Mouse (Mus musculus): ENCODE results near the gene Pde12. TPM values are rescaled to one million over a fixed set of nuclear protein-coding genes. Genes with fewer than 3 reads are reported as not detected.

Pde12 gene
- total and polyA plus RNA-seq, 3 experiments = 12.3 to 16.7 (median 13.1) TPM

DNA sequence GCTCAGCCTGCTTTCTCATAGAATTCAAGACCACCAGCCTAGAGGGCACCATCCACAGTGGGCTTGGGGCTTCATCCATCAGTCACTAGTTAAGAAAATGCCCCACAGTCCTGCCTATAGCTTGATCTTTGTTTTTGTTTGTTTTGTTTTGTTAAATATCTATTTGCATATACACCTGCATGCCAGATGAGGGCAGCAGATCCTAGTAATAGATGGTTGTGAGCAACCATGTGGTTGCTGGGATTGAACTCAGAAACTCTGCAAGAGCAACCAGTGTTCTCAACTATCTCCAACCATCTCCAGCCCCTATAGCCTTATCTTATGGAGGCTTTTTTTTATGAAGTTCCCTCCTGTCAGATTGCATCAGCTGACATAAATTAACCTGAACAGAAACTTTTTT, 17.8 kb downstream of the Pde12 start:
- ATAC-seq (ENCODE audit: extremely low read depth, insufficient number of reproducible peaks, low FRiP score, poor library complexity, severe bottlenecking) = no peak
- no peak for DNase-seq (ENCODE audit: low spot score)
- TF ChIP-seq CTCF (IDR thresholded peaks at IDR 0.05; ENCODE audit: low read depth, low read length) = no peak
- TF ChIP-seq GATA1 (IDR thresholded peaks at IDR 0.05; ENCODE audit: borderline replicate concordance, low read length) = no peak
- TF ChIP-seq TAL1 (conservative IDR thresholded peaks at IDR 0.05; ENCODE audit: low read depth, low read length) = no peak
- no peak for TF ChIP-seq GATA2 (IDR thresholded peaks at IDR 0.05; ENCODE audit: borderline replicate concordance, low read depth, low read length)
- no peak for TF ChIP-seq POLR2AphosphoS5 (IDR thresholded peaks at IDR 0.05; ENCODE audit: insufficient replicate concordance, low read depth, low read length)
- Histone ChIP-seq H3K4me1 (ENCODE audit: insufficient read depth, low read depth, low read length) (peaks cover 5% of the 10 kb centered on the region; the same call in 1 of the 2 replicates), H3K4me3 (ENCODE audit: low read depth, low read length) (no peak overlapping the region), H3K36me3 (replicated peaks) (peaks cover 80% of the 10 kb centered on the region), H3K9me3 (replicated peaks) (no peaks in the 10 kb centered on the region), H3K27me3 (ENCODE audit: insufficient read depth, low read length) (no peaks in the 10 kb centered on the region)

DNA sequence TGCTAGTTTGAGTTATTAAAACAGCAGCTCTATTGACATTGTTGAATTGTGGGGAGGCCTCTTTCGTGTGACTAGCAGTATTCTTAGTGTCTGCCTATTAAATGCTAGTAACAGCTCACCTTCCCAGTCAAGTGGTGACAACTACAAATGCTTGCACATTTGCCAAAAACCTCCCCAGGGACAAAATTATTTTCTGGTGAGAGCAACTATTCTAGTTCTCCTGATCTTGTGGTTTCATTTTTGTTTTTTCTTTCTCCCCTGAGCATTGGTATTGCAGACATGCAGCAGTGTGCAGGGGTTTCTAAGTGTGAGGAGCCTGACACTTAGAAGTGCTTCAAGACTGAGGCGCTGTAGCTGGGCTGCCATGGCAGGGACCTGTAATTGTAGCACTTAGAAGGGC, 21.9 kb downstream of the Pde12 start:
- TF ChIP-seq GATA2 (IDR thresholded peaks at IDR 0.05; ENCODE audit: borderline replicate concordance, low read depth, low read length) (no peak), TAL1 (conservative IDR thresholded peaks at IDR 0.05; ENCODE audit: low read depth, low read length) (no peak), GATA1 (IDR thresholded peaks at IDR 0.05; ENCODE audit: borderline replicate concordance, low read length) (no peak), CTCF (IDR thresholded peaks at IDR 0.05; ENCODE audit: low read depth, low read length) (no peak), POLR2AphosphoS5 (IDR thresholded peaks at IDR 0.05; ENCODE audit: insufficient replicate concordance, low read depth, low read length) (no peak)
- peaks cover 56% of the 10 kb centered on the region for H3K36me3 ChIP-seq (replicated peaks)
- H3K4me3 ChIP-seq (ENCODE audit: low read depth, low read length) = no peak overlapping the region

DNA sequence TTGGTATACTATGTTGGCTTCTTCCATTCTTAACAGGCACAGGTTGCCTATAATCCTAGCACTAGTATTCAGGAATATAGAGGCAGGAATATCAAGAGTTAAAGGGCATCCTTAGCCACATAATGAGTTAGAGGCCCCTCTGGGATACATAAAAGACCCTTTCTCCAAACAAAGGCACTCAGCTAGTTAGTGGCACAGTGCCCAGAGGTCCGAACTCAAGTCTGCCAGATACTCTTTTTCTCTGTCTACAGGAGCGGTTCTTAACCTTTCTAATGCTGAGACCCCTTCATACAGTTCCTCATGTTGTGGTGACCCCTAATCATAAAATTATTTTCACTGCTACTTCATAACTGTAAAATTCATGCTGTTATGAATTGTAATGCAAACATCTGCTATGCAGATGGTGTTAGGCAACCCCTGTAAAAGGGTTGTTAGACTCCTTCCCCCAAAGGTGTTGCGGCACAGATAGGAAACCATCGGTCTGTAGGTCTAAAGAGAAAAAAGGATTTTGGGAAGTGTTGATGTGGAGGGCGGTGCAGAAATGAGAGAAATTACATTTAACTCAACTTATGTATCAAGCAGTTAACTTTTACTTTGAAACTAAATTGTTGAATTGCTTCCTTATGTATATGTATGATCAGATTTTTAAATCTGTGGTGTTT, 23.6 kb downstream of the Pde12 start:
- DNase-seq (ENCODE audit: low spot score) = no peak

More for the DNA sequence above, 21.9 kb downstream of the Pde12 start:
- no peak for ATAC-seq (ENCODE audit: extremely low read depth, insufficient number of reproducible peaks, low FRiP score, poor library complexity, severe bottlenecking)
- H3K4me1 ChIP-seq (ENCODE audit: insufficient read depth, low read depth, low read length) = peaks cover 16% of the 10 kb centered on the region
- no peaks in the 10 kb centered on the region for H3K27me3 ChIP-seq (ENCODE audit: insufficient read depth, low read length)
- H3K9me3 ChIP-seq (replicated peaks) = no peaks in the 10 kb centered on the region
- no peak for DNase-seq (ENCODE audit: low spot score)

DNA sequence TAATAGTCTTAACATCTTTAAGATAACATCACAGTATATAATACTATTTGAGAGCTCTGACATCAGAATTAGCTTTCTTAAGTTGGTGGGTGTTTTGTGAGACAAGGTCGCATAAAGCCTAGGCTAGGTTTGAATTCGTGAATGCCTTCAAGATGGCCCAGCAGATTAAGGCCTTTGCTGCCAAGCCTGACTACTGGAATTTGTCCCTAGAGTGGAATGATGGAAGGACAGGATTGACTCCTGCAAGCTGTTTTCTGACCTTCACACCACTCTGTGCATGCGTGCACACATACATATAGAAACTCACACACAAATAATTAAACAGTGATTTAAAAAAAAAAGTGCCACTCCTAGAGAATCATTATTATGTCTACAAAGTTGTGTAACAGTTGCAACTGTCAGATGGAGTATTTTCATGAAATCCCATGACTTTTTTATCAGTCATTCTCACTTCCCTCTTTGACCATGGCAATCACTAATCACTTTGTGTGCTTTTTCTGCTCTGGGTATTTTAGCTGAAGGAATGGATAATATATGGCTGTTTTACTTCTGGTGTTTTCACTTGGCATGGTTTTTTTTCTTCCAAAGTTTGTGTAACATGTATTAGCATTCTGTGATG, 26.6 kb downstream of the Pde12 start:
- H3K9me3 ChIP-seq (replicated peaks) = no peaks in the 10 kb centered on the region
- DNase-seq (ENCODE audit: low spot score) (no peak), ATAC-seq (ENCODE audit: extremely low read depth, insufficient number of reproducible peaks, low FRiP score, poor library complexity, severe bottlenecking) (no peak)
- peaks cover 25% of the 10 kb centered on the region for H3K36me3 ChIP-seq (replicated peaks)
- H3K4me3 ChIP-seq (ENCODE audit: low read depth, low read length) = no peak overlapping the region
- H3K27me3 ChIP-seq (ENCODE audit: insufficient read depth, low read length) = no peaks in the 10 kb centered on the region
- TF ChIP-seq POLR2AphosphoS5 (IDR thresholded peaks at IDR 0.05; ENCODE audit: insufficient replicate concordance, low read depth, low read length) = no peak
- TF ChIP-seq TAL1 (conservative IDR thresholded peaks at IDR 0.05; ENCODE audit: low read depth, low read length) = no peak
- peaks cover 26% of the 10 kb centered on the region for H3K4me1 ChIP-seq (ENCODE audit: insufficient read depth, low read depth, low read length)

More for the DNA sequence above, 23.6 kb downstream of the Pde12 start:
- no peaks in the 10 kb centered on the region for H3K27me3 ChIP-seq (ENCODE audit: insufficient read depth, low read length)
- TF ChIP-seq GATA1 (IDR thresholded peaks at IDR 0.05; ENCODE audit: borderline replicate concordance, low read length) = no peak
- no peak overlapping the region for H3K4me3 ChIP-seq (ENCODE audit: low read depth, low read length)
- no peak for ATAC-seq (ENCODE audit: extremely low read depth, insufficient number of reproducible peaks, low FRiP score, poor library complexity, severe bottlenecking)
- H3K4me1 ChIP-seq (ENCODE audit: insufficient read depth, low read depth, low read length) = peaks cover 16% of the 10 kb centered on the region
- H3K36me3 ChIP-seq (replicated peaks) = peaks cover 44% of the 10 kb centered on the region
- no peaks in the 10 kb centered on the region for H3K9me3 ChIP-seq (replicated peaks)

DNA sequence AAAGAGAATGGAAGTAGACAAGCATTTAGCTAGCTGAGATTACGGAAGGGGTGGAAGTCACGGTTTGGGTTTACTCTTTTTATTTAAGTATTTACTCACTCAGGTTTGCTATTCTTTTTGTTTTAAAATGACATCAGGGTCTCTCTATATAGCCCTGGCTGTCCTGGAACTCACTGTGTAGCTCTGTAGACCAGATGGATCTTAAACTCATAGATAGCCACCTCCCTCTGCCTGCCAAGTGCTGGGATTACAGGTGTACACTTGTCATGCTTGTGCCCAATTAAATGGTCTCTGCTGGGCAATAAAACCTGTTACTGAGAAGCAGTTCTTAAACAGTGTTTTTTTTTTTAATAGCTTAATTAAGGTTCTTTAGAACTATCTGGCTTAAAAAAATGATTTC, 29.7 kb downstream of the Pde12 start:
- TF ChIP-seq TAL1 (conservative IDR thresholded peaks at IDR 0.05; ENCODE audit: low read depth, low read length) (no peak), GATA1 (IDR thresholded peaks at IDR 0.05; ENCODE audit: borderline replicate concordance, low read length) (no peak), CTCF (IDR thresholded peaks at IDR 0.05; ENCODE audit: low read depth, low read length) (no peak), GATA2 (IDR thresholded peaks at IDR 0.05; ENCODE audit: borderline replicate concordance, low read depth, low read length) (no peak)
- no peaks in the 10 kb centered on the region for H3K27me3 ChIP-seq (ENCODE audit: insufficient read depth, low read length)
- peak overlapping the region; percentile 84 for H3K4me3 ChIP-seq (ENCODE audit: low read depth, low read length)
- DNase-seq (ENCODE audit: low spot score) = no peak
- no peak for ATAC-seq (ENCODE audit: extremely low read depth, insufficient number of reproducible peaks, low FRiP score, poor library complexity, severe bottlenecking)
- H3K4me1 ChIP-seq (ENCODE audit: insufficient read depth, low read depth, low read length) = peaks cover 42% of the 10 kb centered on the region
- H3K36me3 ChIP-seq (replicated peaks) = peaks cover 7% of the 10 kb centered on the region
- H3K9me3 ChIP-seq (replicated peaks) = no peaks in the 10 kb centered on the region

DNA sequence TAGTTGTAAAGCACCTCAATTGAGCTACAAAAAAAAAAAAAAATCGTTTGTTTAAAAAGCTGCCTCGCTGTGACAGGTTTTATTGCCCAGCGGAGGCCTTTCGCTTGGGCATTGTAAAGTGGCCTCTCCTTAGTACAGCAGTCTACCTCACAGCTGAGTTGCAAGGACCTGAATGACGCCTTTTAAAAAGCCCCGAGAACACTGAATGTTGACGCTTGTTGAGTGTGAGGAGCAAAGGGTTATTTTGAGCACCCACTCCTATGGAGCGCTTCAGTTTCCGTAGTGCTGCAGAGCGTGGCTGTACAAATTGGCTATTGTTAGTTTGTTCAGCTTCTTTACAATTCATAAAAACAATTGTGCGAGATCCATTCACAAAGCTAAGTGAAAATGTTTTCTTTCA, 30.4 kb downstream of the Pde12 start:
- TF ChIP-seq GATA2 (IDR thresholded peaks at IDR 0.05; ENCODE audit: borderline replicate concordance, low read depth, low read length) (no peak), POLR2AphosphoS5 (IDR thresholded peaks at IDR 0.05; ENCODE audit: insufficient replicate concordance, low read depth, low read length) (no peak), GATA1 (IDR thresholded peaks at IDR 0.05; ENCODE audit: borderline replicate concordance, low read length) (no peak), TAL1 (conservative IDR thresholded peaks at IDR 0.05; ENCODE audit: low read depth, low read length) (no peak), CTCF (IDR thresholded peaks at IDR 0.05; ENCODE audit: low read depth, low read length) (no peak)
- peak overlapping the region; percentile 84 for H3K4me3 ChIP-seq (ENCODE audit: low read depth, low read length)
- DNase-seq (ENCODE audit: low spot score) (no peak), ATAC-seq (ENCODE audit: extremely low read depth, insufficient number of reproducible peaks, low FRiP score, poor library complexity, severe bottlenecking) (no peak)
- H3K9me3 ChIP-seq (replicated peaks) = no peaks in the 10 kb centered on the region
- H3K27me3 ChIP-seq (ENCODE audit: insufficient read depth, low read length) = no peaks in the 10 kb centered on the region
- H3K36me3 ChIP-seq (replicated peaks) = peaks cover 6% of the 10 kb centered on the region
- H3K4me1 ChIP-seq (ENCODE audit: insufficient read depth, low read depth, low read length) = peaks cover 39% of the 10 kb centered on the region

Data from G1E (cell line).